Mouse (Mus musculus): Measurements from ENCODE around the gene Crisp2. TPM values are rescaled to one million over a fixed set of nuclear protein-coding genes. Genes with fewer than 3 reads are reported as not detected.

Crisp2 gene
- not detected in 2 replicates for polyA plus RNA-seq (2016; fragmentation: Nextera tagmentation; extraction: Ambion mirVana)

DNA sequence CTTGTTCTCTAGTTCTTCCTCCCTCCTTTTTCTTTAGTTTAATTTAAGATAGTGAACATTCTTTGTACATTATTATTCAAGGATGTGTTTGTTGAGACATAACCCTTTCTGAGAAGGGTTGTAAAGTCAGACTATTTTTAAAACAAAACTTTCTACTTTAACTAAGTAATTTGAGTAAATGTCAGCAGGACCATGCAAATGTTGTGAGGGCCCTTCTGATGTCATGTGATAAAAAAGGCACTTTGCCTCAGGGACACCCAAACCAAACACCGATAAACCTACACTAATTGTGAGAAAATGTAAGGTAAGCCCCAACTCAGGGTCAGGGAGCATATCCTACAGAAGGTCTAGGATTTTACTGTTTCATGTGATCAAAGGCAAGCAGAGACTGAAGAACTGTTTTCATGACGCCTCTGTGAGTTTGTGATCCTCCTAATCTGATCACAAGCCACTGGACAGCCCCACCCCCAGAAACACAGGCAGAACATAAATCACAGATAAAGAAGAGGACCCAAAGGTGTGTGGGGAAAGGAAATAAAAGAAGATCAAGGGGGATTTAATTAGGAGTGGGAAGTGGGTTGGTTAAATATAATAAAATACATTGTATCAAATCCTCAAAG is at the start of gene Crisp2:
Gene Crisp2, minus strand, starts transcription at position 51 of the 620 bp plus-strand sequence.
- Histone ChIP-seq H3K9me3 (replicated peaks) (no peaks in the 10 kb centered on the region), H3K4me3 (no peak within 1 kb of the TSS), H3K4me1 (no peaks in the 10 kb centered on the region), H3K27ac (no peak within 1 kb of the TSS), H3K36me3 (no peaks in the 10 kb centered on the region), H3K27me3 (ENCODE audit: low read depth, poor library complexity, severe bottlenecking) (no peaks in the 10 kb centered on the region)
- no peak for DNase-seq (ENCODE audit: low spot score)
- WGBS: 36% methylated on average over 2 of the region's 2 CpGs

- no peak for DNase-seq (ENCODE audit: low spot score)
- no peak overlapping the region for H3K27ac ChIP-seq
- no peaks in the 10 kb centered on the region for H3K36me3 ChIP-seq
- no peaks in the 10 kb centered on the region for H3K9me3 ChIP-seq (replicated peaks)
- no peaks in the 10 kb centered on the region for H3K27me3 ChIP-seq (ENCODE audit: low read depth, poor library complexity, severe bottlenecking)
- no peak overlapping the region for H3K4me3 ChIP-seq
- no peaks in the 10 kb centered on the region for H3K4me1 ChIP-seq
These were observed 48.3 kb upstream of the Crisp2 start for GRCm38 (mm10) chr17:40855065-40855464.

- H3K9me3 ChIP-seq (replicated peaks): no peaks in the 10 kb centered on the region
- H3K27me3 ChIP-seq (ENCODE audit: low read depth, poor library complexity, severe bottlenecking): no peaks in the 10 kb centered on the region
- H3K4me1 ChIP-seq: no peaks in the 10 kb centered on the region
- no peak overlapping the region for H3K4me3 ChIP-seq
- no peaks in the 10 kb centered on the region for H3K36me3 ChIP-seq
- no peak overlapping the region for H3K27ac ChIP-seq
- no peak for DNase-seq (ENCODE audit: low spot score)
These were observed 30.5 kb upstream of the Crisp2 start for GRCm38 (mm10) chr17:40837308-40837707.

- Histone ChIP-seq H3K4me1 (no peaks in the 10 kb centered on the region), H3K27ac (no peak overlapping the region), H3K9me3 (replicated peaks) (no peaks in the 10 kb centered on the region), H3K4me3 (no peak overlapping the region), H3K27me3 (ENCODE audit: low read depth, poor library complexity, severe bottlenecking) (no peaks in the 10 kb centered on the region), H3K36me3 (no peaks in the 10 kb centered on the region)
- no peak for DNase-seq (ENCODE audit: low spot score)
- WGBS: 60% methylated on average over 2 of the region's 2 CpGs
These were observed 25.1 kb upstream of the Crisp2 start for GRCm38 (mm10) chr17:40831870-40832269.

- no peak for DNase-seq (ENCODE audit: low spot score)
These were observed 17.7 kb upstream of the Crisp2 start for GRCm38 (mm10) chr17:40824549-40824948.

DNA sequence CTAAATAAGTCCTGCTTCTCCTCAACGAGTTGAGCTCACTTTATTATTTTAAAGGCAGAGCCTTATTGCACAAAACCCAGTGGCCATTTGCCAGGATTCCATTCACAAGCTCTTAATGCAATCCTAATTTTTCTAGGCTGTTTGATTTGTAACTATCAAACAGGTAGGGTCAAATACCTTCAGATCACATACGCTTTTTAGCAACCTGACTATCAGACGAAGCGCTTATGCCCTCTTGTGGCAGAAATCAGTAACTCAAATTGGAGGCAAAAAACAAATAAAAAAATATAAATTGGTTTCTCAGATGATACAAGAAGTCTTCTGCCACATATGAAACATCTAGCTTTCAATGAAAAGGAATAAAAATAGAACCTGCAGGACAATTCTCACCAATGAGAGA is 17.0 kb upstream of the Crisp2 start:
- H3K4me1 ChIP-seq: no peaks in the 10 kb centered on the region
- H3K36me3 ChIP-seq: no peaks in the 10 kb centered on the region
- no peaks in the 10 kb centered on the region for H3K9me3 ChIP-seq (replicated peaks)
- H3K27ac ChIP-seq: no peak overlapping the region
- DNase-seq (ENCODE audit: low spot score): no peak
- no peaks in the 10 kb centered on the region for H3K27me3 ChIP-seq (ENCODE audit: low read depth, poor library complexity, severe bottlenecking)
- WGBS: 33% methylated on average over 4 of the region's 4 CpGs
- no peak overlapping the region for H3K4me3 ChIP-seq

More at GRCm38 (mm10) chr17:40824549-40824948, 17.7 kb upstream of the Crisp2 start:
- Histone ChIP-seq H3K9me3 (replicated peaks) (no peaks in the 10 kb centered on the region), H3K4me3 (no peak overlapping the region), H3K27ac (no peak overlapping the region), H3K36me3 (no peaks in the 10 kb centered on the region), H3K4me1 (no peaks in the 10 kb centered on the region), H3K27me3 (ENCODE audit: low read depth, poor library complexity, severe bottlenecking) (no peaks in the 10 kb centered on the region)
- 61% methylated on average over 8 of the region's 8 CpGs for WGBS

GRCm38 (mm10) chr17:40821477-40821876 is 14.7 kb upstream of the Crisp2 start:
- no peak overlapping the region for H3K4me3 ChIP-seq
- H3K9me3 ChIP-seq (replicated peaks): no peaks in the 10 kb centered on the region
- WGBS: 84% methylated on average over 9 of the region's 9 CpGs
- no peaks in the 10 kb centered on the region for H3K36me3 ChIP-seq
- no peak overlapping the region for H3K27ac ChIP-seq
- DNase-seq (ENCODE audit: low spot score): no peak
- H3K27me3 ChIP-seq (ENCODE audit: low read depth, poor library complexity, severe bottlenecking): no peaks in the 10 kb centered on the region
- no peaks in the 10 kb centered on the region for H3K4me1 ChIP-seq

DNA sequence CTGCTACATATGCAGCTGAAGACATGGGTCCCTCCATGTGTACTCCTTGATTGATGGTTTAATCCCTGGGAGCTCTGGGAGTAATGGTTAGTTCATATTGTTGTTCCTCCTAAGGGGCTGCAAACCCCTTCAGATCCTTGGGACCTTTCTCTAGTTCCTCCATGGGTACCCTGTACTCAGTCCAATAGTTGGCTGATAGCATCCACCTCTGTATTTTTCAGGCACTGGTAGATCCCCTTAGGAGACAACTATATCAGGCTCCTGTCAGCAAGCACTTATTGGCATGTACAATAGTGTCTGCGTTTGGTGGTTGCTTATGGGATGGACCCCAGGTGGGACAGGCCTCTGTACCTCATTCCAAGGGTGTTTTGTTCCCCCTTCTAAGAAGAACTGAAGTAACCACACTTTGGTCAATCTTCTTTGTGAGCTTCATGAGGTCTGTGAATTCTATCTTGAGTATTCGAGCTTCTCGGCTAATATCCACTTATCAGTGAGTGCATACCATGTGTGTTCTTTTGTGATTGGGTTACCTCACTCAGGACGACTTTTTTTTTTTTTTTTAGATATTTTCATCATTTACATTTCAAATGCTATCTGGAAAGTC is 10.6 kb upstream of the Crisp2 start:
- H3K9me3 ChIP-seq (replicated peaks): no peaks in the 10 kb centered on the region
- H3K36me3 ChIP-seq: no peaks in the 10 kb centered on the region
- 75% methylated on average over 4 of the region's 4 CpGs for WGBS
- no peak overlapping the region for H3K4me3 ChIP-seq
- no peak for DNase-seq (ENCODE audit: low spot score)
- no peaks in the 10 kb centered on the region for H3K27me3 ChIP-seq (ENCODE audit: low read depth, poor library complexity, severe bottlenecking)
- no peaks in the 10 kb centered on the region for H3K4me1 ChIP-seq
- no peak overlapping the region for H3K27ac ChIP-seq

- Histone ChIP-seq H3K27ac (no peak overlapping the region), H3K4me3 (no peak overlapping the region), H3K9me3 (replicated peaks) (no peaks in the 10 kb centered on the region), H3K27me3 (ENCODE audit: low read depth, poor library complexity, severe bottlenecking) (no peaks in the 10 kb centered on the region), H3K36me3 (no peaks in the 10 kb centered on the region), H3K4me1 (no peaks in the 10 kb centered on the region)
- 80% methylated on average over 2 of the region's 2 CpGs for WGBS
- no peak for DNase-seq (ENCODE audit: low spot score)
These were observed 5.5 kb upstream of the Crisp2 start for GRCm38 (mm10) chr17:40812259-40812658.

DNA sequence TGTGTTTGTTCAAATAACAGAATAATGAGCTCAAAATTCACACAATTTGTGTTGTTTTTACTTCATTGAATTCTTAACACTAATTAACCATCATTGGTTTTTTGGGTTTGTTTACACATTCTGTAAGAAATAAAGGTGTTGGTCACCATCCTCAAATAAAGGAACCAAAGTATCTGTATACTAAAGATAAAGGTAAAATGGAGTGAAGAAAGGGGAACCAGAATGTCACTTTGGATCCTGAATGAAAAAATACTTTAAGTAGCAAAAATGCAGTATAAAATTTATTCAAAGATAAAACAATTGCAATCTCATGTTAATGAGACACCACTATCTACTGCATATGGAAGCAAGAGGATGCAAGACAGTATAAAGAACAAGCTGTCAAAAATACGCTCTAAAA is 4.8 kb upstream of the Crisp2 start:
- no peak for DNase-seq (ENCODE audit: low spot score)
- no peak overlapping the region for H3K27ac ChIP-seq
- no peaks in the 10 kb centered on the region for H3K36me3 ChIP-seq
- no peaks in the 10 kb centered on the region for H3K9me3 ChIP-seq (replicated peaks)
- H3K27me3 ChIP-seq (ENCODE audit: low read depth, poor library complexity, severe bottlenecking): no peaks in the 10 kb centered on the region
- no peak overlapping the region for H3K4me3 ChIP-seq
- no peaks in the 10 kb centered on the region for H3K4me1 ChIP-seq
- WGBS: 90% methylated on average over 1 of the region's 1 CpGs

DNA sequence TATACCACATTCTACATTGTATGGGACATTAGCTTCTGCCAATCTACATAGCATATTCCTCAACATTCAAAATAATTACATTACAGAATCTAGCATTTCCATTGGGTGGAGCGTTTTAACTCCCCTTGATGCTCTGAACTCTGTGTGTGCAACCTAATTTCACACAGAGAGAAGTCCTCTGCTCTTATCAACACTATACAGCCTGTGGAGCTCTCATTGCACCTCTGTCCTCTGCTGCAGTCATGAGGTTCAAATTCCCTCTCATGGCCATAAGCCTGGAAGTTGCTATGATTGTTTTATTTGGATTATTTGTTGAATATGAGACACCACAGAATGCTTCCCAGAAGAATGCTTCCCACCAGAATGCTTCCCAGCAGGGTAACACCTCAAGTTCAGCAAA is 4.1 kb upstream of the Crisp2 start, which contains the start of gene Rhag:
Gene Rhag, plus strand, starts transcription at position 193 of the 400 bp plus-strand sequence.
- H3K27me3 ChIP-seq (ENCODE audit: low read depth, poor library complexity, severe bottlenecking): no peaks in the 10 kb centered on the region
- no peak within 1 kb of the TSS for H3K27ac ChIP-seq
- no peak within 1 kb of the TSS for H3K4me3 ChIP-seq
- no peaks in the 10 kb centered on the region for H3K9me3 ChIP-seq (replicated peaks)
- no peaks in the 10 kb centered on the region for H3K36me3 ChIP-seq
- WGBS: 71% methylated on average over 1 of the region's 1 CpGs
- H3K4me1 ChIP-seq: no peaks in the 10 kb centered on the region
- no peak for DNase-seq (ENCODE audit: low spot score)

DNA sequence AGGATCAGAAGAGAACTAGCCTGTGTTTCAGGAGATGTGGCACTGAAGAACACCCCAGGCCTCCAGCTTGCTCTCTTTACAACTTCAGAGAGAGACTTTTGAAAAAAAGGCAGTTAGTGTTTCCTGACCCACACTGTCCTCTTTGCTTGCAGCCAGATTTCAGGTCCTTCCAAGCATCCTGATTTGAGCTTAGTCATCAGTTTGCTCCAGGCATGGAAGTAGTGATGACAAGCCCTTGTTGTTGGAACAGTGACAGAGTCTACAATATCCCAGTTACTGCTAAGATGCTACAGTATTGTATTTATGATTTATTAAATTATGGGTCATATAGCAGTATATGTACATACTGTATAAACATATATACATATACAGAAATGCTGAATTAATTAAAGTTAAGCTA is 1.3 kb upstream of the Crisp2 start:
- H3K4me3 ChIP-seq: no peak overlapping the region
- H3K27ac ChIP-seq: no peak overlapping the region
- H3K4me1 ChIP-seq: no peaks in the 10 kb centered on the region
- no peaks in the 10 kb centered on the region for H3K36me3 ChIP-seq
- no peaks in the 10 kb centered on the region for H3K27me3 ChIP-seq (ENCODE audit: low read depth, poor library complexity, severe bottlenecking)
- no peak for DNase-seq (ENCODE audit: low spot score)
- H3K9me3 ChIP-seq (replicated peaks): no peaks in the 10 kb centered on the region

DNA sequence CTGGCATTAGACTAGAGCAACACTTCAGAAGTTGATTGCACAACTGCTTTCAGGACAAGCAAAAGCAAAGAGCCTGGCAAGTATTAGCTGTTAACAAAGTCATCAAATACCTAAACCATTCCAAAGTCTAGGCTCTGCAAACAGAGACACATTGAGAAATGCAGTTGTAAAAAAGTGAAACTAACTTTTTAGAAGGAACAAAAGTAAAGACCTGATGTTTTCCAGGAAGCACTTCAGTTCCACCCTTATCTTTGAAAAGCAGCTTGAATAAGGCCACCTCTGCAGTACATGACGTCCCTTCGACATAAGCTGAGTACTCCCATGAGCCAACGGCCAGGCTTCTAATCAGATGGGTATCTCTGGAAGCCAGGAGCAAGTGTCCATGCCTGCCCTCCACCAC is 253 bp downstream of the Crisp2 start:
- WGBS: 65% methylated on average over 3 of the region's 3 CpGs
- no peaks in the 10 kb centered on the region for H3K4me1 ChIP-seq
- DNase-seq (ENCODE audit: low spot score): no peak
- no peak overlapping the region for H3K27ac ChIP-seq
- H3K27me3 ChIP-seq (ENCODE audit: low read depth, poor library complexity, severe bottlenecking): no peaks in the 10 kb centered on the region
- no peaks in the 10 kb centered on the region for H3K9me3 ChIP-seq (replicated peaks)
- no peak overlapping the region for H3K4me3 ChIP-seq
- no peaks in the 10 kb centered on the region for H3K36me3 ChIP-seq
